Mouse (Mus musculus) urinary bladder, postnatal 25 days (tissue): Measurements from ENCODE around the gene Lsm14a.
"Not testable (repeated sequence)": the region's sequence is repeated elsewhere in the genome, so short reads cannot be mapped to it uniquely, and the experiment has no call there.

ENCODE experiments used
- DNase-seq: peaks from one replicate; pipeline ENCODE4 v3.0.0; 2022; ENCODE audit warnings: low spot score

Gene Lsm14a

GRCm38 (mm10) chr7:34373906-34374305, 19.2 kb downstream of the Lsm14a start:
- no peak for DNase-seq

- DNase-seq = no peak
Measured at GRCm38 (mm10) chr7:34355629-34356028, 37.5 kb downstream of the Lsm14a start.

GRCm38 (mm10) chr7:34351997-34352396, 41.1 kb downstream of the Lsm14a start:
- no peak for DNase-seq

- DNase-seq = no peak
Measured at GRCm38 (mm10) chr7:34350166-34350565, 42.9 kb downstream of the Lsm14a start.

DNA sequence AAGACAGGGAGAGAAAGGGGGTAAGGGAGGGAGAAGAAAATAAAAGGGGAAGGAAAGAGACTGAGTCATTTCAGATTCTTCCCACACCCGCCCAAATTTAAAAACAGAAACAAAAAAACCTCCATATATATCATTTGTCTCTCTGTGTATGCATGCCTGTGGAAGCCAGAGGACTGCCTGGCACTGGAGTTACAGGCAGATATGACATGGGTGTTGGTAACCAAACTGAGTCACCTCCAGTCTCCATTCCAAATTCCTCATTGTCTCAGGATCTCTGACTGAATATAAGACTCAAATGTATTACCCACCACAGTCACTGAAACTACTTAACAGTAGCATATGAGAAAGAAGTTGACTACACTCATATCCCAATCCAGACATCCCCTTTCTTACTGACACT, 45.1 kb downstream of the Lsm14a start:
- DNase-seq = no peak

DNA sequence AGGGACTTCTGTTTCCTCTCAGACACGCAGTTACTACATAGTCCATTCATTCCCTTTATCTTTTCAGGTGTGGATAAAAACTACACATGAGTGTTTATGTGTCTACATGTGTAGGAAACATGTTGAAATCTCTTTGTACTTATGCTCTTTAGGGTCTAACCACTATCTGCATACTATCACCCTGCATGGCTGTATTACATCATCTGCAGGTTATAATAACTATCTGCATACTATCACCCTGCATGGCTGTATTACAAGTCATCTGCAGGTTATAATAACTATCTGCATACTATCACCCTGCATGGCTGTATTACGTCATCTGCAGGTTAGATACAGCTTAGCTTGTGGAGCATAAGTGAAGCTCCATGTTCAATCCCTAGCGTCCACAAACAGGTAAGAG, 46.1 kb downstream of the Lsm14a start:
- no peak for DNase-seq

GRCm38 (mm10) chr7:34346505-34346904, 46.6 kb downstream of the Lsm14a start:
- no peak for DNase-seq

DNA sequence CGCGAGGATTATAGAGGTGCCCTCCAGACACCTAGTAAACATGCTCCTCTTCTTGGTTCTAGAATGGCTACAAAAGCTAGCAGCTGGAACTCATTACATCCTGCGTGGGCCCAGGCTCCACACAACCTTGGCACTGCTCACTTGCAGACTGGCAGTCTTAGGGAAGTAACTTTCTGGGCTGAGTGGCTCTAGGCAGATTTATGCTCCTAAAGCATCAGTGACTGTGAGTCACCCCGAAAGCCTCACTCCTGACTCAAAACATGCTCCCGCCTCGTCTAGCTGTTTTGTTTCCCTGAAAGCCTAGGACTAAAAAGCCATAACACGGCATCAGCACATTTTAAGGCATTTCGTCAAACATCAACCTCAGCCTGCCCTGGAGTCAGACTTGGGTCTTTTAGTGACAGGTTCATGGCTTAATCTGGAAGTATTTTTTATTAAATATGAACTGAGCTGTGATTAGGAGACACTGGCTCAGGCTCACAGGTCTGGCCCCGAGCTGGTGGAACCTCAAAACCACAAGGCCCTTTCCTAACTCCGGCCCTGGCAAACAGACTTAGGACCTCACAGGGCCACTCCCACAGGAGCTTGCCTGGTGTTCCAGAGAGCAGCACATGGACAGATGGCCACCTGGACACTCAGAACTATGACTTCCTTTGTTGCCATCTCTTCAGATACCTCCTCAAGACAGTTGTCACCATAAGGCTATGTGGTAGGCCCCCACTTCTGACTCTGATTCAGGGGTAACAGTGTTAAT, 50.9 kb downstream of the Lsm14a start:
- DNase-seq = no peak

GRCm38 (mm10) chr7:34340841-34341240, 52.3 kb downstream of the Lsm14a start:
- no peak for DNase-seq

- DNase-seq = no peak
Measured at GRCm38 (mm10) chr7:34339164-34339489, 54.0 kb downstream of the Lsm14a start.

GRCm38 (mm10) chr7:34338445-34339163, 54.5 kb downstream of the Lsm14a start:
- no peak for DNase-seq

GRCm38 (mm10) chr7:34337268-34337667, 55.8 kb downstream of the Lsm14a start:
- DNase-seq = no peak

DNA sequence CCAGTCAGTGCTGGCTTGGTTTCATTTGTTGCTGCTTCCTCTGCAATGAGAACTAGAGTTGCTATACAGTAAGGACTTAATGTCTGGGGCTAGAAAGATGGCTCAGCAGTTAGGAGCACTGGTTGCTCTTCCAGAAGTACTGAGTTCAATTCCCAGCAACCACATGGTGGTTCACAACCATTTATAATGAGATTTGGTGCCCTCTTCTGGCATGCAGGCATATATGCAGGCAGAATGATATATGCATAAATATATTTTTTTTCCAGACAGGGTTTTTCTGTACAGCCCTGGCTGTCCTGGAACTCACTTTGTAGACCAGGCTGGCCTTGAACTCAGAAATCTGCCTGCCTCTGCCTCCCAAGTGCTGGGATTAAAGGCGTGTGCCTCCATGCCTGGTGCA, 56.6 kb downstream of the Lsm14a start:
- not testable (repeated sequence) for DNase-seq

DNA sequence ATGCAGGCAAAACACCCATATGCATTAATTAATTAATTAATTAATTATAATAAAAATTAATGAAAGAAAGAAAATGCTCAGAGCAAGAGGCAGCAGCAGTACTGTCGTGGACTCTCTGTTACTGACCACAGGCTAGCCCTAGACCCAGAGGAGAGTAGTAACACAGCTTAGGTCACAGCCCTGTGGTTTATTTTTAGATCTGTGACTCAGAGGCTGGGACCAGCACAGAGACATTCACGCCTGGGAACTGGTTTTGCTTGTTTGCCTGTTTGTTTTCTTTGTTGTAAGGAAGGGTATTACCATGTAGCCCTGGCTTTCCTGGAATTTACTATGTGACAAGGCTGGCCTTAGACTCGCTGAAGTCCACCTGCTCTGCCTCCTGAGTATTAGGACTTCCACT, 65.6 kb downstream of the Lsm14a start:
- DNase-seq = peak; percentile 39

GRCm38 (mm10) chr7:34324857-34325256, 68.3 kb downstream of the Lsm14a start:
- DNase-seq = no peak

DNA sequence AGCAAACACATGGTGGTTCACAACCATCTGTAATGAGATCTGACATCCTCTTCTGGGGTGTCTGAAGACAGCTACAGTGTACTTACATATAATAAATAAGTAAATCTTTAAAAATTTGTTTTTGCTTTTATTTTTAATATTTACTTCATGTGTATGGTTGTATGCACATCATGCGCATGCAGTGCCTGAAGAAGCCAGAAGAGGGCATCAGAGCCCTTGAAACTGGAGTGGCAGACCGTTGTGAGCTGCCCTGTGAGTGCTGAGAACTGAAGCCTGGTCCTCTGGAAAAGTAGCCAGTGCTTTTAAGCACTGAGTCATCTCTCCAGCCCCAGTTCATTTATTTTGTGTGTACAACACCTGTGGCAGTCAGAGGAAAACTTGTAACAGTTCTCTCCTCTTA, 69.1 kb downstream of the Lsm14a start:
- DNase-seq = no peak

DNA sequence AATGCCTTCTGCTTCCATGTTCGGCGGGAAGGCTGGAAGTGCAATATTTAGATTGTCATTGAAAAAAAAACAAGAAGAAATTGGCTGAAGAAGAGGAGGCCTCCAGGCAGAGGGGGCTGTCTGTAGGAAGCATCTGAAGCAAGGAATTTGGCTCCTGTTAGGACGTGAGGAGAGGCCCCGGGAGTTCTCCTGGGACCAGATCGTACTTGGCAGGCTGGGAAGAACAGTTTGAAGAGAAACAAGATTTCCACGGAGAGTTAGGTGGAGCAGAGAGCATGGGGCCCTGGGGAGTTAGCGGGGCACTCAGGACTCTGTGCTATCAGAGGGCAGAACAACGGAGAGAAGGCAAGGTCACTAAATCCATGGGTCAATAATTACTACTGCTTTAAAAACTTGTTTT, 69.8 kb downstream of the Lsm14a start:
- no peak for DNase-seq

DNA sequence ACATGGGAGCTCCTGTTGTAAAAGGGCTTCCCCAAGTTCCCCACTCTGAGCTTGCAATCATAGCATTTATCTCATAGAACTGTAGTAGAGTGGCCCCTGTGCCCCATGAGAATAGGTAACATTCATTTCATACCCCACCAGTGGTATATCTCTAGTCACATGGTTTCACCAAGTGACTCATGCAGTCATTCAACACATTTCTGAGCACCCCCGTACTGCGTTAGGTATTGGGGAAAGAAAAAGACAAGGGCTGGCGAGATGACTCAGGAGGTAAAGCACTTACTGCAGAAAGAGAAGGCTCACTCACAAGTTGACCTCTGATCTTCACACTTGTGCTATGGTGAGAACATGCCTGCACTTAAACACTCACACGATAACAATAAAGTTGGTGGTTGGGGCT, 71.2 kb downstream of the Lsm14a start:
- DNase-seq = no peak

GRCm38 (mm10) chr7:34321119-34321518, 72.0 kb downstream of the Lsm14a start:
- DNase-seq = no peak

DNA sequence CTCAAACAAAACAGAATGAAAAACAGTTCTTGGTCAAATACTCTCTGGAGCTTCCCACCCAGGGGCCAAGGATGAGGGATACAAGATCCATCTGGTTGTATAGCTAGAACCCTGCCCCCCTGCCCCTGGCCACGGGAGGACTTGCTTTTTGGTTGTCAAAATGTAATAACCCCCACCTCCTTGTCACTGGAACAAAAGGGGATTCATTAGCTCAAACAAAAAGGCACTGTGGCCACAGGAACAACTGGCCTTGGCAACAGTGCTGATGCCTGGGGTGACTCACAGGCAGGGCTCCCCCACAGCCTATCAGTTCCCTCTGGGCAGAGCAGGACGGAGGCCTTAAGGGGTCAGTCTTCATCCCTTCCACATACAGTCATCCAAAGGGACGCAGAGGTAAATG, 73.2 kb downstream of the Lsm14a start:
- no peak for DNase-seq

- DNase-seq = no peak
Measured at GRCm38 (mm10) chr7:34319123-34319522, 74.0 kb downstream of the Lsm14a start.

GRCm38 (mm10) chr7:34317901-34318476, 75.1 kb downstream of the Lsm14a start:
- DNase-seq = no peak

DNA sequence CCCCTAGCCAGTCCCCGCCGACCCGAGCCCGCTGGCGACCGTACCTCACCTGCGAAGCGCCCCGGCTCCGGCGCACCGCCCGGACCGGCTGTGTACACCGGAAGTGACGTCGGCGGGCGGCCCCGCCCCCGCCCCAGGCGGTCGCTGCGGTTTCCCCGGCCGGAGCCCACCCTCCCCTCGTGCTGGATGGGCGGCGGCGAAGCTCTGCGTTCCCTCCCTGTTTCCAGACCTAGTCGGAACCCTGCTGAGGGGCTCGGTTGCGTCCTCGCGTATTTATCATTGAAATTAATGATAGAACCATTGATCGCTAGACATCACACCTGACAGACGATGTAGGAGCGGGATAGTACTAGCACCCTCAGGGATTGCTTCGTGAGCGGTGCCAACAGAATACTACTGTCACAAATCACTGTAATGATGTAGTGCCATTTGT, 79.7 kb downstream of the Lsm14a start, which contains the start of gene 4931406P16Rik:
TSS of gene 4931406P16Rik (minus strand) at position 109 of the 433 bp plus-strand sequence.
- peak; percentile 80 for DNase-seq
